Mouse (Mus musculus) naive thymus-derived CD4-positive, alpha-beta T cell, adult 2 months (primary cell): Measurements from ENCODE around the gene Gm42372.

Experiments used
- DNase-seq: peaks from one replicate; pipeline ENCODE4 v3.0.0-alpha.2; 2011; ENCODE audit warnings: low read depth

Gene Gm42372

DNA sequence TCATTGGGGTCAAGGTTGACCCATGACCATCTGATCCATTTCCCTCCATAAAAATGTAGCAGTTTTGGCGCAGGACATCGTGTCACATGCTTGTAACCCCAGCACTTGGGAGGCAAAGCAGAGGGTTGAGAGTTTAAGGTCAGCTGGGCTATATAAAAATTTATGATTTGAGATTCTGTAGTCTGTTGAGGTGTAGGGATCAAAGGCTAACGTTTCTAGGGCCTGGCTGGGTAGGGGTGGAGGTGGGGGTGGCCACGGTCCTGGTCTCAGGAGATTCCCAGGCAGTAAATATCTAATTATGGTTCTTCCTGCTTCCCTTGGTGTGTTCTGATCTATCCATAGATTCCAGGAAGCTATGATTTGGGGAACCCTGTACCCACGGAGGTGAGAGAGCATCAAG is 21.2 kb upstream of the Gm42372 start:
- DNase-seq, result no peak

DNA sequence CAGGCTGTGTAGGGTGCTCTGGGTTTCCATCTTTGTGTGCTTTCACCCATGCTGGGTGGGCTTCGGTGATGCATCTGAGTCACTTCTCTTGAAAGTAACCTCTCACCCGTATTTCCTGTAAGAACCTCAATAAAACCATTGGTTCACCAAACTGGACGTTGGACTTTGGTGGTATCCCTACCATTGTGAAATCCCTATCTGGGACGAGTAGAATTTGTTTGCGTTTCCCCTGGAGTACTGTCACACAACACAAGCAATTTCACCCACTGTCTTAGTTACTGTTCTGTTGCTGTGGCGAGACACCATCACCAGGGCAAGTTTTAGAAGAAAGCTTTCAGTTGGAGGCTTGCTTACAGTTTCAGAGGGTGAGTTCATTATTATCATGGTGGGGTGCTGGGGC is 14.5 kb upstream of the Gm42372 start:
- DNase-seq, result no peak

DNA sequence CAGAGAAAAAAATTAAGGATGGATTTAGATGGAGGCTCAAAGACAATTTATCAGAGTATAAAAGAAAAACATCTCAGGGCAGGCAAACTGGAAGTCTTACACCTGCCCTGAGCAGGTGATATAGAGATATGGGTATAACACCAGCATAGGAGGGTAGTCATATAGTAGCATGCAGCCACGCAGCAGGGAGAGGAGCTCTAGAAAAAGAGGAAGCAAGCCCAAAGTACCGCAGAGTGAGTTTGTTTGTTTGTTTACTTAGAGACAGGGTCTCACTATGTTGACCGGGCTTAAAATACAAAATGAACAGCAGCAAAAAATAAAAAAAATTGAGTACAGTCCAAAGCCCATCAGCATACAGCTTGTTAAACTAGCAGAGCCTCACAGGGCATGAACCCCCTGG is 11.7 kb upstream of the Gm42372 start:
- no peak for DNase-seq

DNA sequence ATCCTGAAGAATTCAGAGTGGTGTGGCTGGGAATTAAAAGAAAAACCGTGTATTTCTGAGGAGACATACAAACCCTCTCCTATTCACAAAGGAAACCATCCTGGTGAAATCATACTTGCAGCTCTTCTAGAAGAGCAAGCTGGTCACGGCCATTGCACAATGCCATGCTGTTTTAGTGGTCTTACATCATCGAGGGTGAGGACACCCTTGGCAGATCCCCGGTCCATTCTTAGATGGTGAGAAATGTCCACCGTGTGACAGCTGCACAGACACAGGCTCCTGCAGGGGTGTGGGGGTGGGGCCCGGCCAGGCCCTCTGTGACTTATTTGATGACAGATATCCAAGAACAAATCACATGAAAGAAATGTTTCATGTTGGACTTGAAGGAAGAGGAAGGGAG is 8.9 kb upstream of the Gm42372 start:
- DNase-seq, result no peak

DNA sequence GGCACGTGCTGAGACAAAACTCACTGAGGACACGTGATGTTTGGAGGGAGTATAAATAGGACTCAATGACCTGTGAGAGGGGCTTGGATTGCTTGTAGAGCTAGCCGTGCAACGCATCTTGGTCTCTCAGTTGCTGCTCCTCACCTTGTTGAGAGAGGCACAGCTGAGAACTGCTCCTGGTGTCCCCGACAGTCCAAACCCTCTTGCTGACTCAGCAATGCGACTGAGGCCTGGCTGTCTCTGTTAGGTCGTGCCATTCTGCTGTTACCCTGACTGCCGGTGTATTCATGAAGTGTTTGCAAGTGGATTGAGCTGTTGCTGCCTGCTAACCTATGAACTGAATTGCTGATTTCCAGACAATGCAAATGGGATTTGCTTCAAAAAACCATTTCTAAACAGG is 6.6 kb upstream of the Gm42372 start:
- DNase-seq, result no peak

DNA sequence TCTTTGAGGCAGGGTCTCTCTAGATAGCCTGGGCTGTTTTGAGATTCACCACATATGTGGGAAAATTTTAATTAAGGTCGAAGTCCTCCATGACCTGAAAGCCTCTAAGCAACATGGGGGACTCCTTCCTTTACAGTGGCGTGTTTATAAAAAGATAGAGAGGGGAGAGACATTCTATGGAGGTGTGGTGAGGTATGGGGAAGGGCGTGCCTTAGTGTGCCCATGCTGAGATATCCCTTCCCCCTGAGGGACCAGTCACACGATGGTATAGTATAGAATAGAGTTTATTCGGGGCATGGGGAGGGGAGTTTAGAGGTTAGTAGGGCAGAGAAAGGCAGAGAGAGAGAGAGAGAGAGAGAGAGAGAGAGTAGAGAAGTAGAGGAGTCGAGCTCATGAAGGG is 4.7 kb upstream of the Gm42372 start:
- no peak for DNase-seq

DNA sequence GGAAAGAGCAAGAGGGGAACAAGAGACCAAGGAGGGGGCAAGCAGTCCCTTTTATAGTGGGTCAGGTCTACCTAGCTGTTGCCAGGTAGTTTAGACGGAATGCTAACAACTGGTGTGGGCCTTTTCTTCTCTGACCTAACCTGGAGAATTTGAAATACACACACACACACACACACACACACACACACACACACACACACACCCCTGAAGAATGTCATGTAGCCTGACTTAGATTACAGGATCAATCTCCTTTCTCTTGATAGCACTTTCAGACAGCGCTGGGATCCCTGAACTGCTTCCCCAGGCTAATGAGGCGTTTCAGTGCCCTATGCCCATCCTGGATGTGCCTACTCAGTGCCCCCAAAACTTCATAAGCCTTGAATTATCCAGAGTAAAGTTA is 4.3 kb upstream of the Gm42372 start:
- no peak for DNase-seq

DNA sequence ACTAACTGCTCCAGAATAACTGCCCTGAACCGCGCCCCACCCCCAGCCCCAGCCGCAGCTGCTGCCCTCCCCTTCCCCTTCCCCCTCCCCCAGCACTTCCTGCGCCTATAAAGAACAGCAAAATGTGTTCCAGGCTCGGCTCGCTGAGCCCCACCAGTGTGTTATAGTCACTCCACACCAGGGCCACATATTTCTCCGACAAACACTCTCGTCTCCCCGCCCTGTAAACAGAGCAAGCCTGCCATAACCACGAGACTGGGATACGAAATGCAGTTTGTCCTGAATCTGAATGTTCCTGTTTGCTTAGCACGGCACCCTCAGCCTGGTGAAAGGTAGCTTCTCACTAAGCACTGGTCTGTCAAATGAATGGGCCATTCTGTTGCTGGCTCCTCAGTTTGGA is 2.5 kb upstream of the Gm42372 start:
- peak; percentile 67 for DNase-seq

DNA sequence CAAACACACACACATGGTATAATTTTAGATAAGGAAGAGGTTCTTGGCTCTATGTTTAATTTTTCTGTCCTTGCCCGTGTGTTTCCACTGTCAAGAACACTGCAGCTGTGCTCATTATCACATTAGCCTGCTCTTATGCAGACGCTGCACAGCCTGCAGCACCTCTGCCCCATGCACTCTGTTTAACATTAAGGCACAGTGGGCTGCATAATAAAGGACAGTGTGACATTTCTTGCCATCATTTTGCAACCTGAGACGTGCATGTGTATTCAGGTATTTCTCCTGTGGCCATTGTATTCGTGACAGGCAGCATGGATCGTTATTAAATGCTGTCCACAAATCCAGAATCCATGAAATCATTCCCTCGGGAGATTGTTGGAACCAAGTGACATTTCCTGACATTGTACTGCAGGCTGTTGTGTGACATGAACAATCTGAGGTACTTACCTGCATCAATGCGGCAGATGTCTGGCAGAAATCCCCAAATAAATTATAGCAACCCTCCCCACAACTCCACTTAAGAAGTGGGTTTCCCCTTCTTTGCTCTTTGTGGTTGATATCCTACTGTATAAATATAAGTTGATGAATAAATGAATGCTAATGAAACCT is 4.8 kb downstream of the Gm42372 start:
- DNase-seq, result no peak

DNA sequence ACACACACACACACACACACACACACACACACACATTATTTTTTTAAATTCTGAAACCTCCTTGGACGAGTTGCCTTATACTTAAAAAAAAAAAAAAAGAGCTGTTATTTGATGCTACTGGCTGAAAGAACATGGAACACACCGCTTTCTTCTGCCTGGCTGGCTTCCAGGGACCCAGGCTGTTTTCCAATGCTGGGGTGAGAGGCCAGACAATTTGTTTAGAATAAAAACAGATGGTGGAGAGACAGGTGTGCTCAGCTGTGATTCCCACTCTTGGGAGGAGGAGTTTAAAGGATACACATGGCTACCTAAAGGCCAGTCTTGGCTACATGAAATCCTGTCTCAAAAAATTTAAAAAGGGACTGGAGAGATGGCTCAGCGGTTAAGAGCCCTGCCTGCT is 5.5 kb downstream of the Gm42372 start:
- DNase-seq, result no peak

DNA sequence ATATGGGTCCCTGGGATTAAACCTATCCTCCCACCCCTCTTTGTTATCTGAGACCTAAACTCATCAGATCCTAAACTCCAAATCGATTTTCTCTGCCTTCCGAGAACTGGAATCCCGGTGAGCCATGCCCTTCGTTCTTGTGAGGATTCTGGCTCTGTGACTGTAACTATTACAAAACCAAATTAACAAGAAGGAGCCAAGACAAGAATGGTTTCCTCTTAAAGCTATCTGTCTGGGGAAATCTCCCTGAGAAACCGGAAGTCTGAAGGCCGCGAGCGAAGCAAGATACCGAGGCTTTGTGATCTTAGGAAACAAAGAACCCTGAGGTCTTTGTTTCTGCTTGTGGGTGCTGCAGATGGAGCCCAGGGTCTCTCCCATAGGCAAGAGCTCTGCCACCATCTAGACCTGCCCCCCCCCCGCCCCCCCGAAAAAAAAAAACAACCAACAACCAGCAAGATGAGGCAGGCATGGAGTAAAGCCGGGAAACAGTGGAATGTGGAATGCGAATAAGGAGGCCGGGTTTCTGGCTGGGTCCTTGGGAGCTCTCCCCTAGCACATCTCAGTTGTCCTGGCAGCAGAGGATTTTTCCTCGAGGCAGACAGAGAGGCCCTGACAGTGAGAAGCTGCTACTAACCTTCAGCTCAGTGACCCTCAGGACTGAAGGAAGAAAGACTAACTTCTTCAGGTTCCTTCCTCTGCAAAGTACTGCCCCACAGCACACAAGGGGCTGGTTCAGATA is 7.3 kb downstream of the Gm42372 start:
- peak; percentile 74 for DNase-seq

DNA sequence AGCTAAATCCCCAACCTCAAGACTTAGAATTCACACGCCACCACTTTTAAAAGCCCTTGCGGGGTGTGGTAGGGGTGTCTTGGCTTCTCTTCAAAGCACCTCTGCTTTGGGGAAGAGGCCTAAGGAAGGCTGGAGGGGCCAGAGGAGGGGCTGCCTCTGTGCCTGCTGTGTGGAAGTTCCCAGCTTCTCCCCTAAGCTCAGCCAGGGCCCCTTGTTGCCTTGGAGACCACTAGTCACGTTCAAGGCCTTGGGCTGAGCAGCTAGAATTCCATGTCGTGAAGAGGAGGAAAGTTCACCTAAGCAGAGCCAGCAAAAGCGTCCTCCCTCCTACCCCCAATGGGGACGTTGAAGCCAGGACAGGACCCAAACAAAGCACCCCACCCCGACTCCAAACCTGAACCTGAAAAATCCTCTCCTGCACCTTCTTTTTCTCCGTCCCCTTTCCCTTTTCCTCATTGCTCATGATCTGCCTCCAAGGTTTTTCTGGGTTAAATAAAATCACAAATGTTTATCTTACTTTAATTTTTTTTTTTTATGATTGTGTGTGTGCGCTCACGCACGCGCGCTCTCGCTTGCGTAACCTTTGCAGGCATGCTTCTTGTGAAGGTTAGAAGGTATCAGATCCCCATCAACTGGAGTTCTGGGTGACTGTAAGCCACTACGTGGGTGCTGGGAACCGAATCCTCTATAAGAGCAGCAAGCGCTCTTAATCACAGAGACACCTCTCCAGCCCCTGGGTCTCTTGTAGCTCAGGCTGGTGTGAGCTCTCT is 9.0 kb downstream of the Gm42372 start:
- DNase-seq, result no peak

DNA sequence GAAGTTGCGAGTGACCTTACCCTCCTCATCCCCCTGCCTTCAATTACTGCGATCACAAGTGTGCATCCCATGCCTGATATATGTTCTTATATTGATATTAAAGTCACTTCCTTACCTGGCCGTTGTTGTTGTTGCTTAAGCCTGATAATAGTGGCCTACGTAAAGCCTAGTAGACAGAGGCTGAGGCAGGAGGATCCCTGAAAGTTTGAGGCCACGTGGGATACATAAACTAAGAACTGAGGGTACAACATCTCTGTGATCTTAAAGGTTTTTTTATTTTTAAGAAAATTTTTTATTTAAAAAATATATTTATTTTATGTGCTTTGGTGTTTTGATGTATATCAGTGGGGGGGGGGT is 9.5 kb downstream of the Gm42372 start, which contains the start of gene Ccdc8:
Ccdc8 (plus strand) TSS at position 258 of the 357 bp plus-strand sequence.
- DNase-seq, result no peak

DNA sequence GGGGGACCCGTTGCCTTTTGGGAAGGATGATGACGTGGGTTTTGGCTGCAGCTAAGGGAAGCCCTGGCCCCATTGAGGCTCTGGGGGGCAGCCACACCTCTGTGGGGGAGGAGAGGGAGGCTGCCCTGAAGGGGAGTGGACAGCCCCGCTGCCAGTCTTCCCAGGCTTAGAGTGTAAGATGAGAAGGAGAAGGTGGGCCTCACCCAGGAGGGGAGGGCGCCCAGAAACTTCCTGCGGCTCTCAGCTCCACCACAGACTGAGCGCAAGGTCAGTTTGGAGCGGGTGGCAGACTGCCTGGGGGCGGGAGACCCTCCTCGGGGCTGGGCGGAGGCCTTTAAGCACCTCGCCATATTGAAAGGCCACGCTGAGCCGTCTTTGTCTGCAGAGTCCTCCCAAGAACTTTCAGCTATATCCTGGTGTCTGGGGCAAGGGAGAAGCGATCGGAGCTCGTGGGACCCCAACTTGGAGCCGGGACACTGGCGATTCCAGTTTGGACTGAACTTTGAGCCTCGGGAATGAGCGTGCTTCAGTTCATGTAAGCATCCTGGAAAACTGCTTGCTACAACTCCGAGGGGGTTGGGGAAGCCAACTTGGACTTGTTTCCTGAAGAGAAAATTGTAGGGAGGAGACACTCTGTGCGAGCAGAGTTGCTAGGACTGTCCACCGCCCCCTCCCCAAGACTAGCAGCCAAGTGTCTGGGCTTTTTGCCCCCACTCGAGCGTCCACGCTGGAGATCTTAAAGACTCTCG is 10.9 kb downstream of the Gm42372 start:
- DNase-seq, result no peak

DNA sequence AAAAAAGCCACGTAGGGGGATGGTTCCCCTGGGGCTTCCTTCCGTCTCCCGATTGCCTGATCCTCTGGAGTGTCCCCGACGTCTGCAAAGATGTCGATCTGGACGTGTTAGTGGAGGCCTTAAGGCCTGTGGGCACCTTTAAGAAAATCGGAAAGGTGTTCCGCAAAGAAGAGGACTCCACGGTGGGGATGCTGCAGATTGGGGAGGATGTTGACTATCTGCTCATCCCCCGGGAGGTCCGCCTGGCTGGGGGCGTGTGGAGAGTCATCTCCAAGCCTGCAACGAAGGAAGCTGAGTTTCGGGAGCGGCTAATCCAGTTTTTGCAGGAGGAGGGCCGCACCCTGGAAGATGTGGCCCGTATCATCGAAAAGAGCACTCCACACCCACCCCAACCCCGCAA is 11.5 kb downstream of the Gm42372 start:
- DNase-seq, result no peak

DNA sequence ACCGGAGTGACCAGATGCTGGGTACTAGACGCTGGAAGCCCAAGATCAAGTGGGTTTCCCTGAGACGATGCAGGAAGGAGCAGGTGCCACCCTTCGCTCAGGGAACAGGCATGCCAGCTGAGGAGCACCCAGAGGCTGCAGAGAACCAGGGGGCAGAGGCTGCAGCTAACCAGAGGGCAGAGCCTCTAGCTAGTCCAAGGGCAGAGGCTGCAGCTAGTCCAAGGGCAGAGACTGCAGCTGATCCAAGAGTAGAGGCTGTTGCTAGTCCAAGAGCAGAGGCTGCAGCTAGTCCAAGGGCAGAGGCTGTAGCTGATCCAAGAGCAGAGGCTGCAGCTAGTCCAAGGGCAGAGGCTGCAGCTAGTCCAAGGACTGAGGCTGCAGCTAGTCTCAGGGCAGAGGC is 12.5 kb downstream of the Gm42372 start:
- no peak for DNase-seq

DNA sequence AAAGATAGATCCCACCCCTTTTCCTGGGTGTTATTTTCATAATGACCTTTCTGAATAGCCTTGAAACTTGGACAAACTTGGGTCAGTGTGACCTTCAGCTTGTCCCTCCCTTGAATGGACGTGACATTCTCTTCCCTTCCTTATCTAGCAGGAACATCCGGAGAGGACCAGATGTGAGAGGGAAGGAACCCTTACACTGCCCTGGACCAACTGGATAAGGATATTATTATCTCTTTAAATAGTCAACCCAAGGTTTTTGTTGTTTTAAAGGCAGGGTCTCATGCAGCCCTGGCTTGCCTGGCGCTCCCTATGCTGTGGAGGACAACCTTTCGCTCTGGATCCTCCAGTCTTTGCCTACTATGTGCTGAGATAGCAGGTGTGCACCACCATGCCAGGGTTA is 16.3 kb downstream of the Gm42372 start:
- DNase-seq, result no peak

DNA sequence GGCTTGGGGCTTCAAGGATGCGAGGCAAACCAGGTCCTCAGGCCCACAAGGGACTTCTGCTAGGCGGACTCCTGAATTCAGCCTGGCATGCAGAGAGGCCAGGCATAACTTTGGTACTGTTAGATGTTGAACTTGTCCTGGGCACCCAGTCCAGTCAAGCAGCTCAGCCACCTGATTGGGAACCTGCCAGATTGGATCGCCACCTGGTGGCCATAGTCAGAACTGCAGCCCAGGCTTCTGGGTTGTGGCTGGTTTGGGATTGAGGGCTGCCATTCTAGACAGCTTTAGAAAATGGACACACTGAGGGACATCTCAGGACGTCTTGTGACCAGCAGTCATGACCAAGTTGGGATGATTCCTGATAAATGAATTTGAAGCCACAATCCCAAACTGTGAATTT is 16.8 kb downstream of the Gm42372 start:
- peak; percentile 88 for DNase-seq

DNA sequence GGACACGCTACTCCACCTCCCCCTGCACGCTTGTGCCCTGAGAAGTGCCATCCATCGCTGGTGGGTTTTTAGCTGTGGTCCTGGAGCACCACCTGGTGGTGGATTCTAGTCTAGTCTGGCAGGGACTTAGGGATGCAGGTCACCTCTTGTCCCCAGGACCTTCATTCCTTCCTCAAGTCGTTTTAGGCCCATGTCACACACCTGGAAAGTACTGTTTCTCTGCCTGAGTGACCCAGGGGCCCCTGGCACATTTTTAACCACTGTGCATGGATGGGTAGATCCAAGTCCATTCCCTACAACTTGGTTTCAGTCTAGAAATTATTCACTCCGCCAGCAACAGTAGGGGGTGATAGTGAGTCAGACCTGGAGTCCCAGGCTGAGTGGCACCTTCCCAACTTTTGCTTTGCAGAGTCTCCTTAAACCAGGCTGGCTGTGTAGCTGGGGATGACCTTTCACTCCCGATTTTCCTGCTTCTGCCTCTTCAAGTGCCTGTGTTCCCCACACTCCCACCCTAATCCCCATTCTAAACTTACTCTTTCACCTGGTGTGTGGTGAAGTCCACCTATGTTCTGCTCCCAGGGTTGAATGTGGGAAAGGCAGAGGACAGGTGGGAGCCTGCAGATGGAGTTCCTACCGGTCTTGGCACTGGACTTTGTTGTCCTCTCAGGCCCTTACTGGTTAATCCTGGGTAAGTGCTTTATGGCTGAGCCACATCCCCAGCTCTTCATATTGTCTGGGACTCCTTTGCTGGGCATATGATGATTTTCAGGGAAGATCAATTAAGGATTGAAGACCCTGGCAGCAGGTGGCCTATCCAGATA is 19.7 kb downstream of the Gm42372 start:
- DNase-seq, result peak; percentile 94

DNA sequence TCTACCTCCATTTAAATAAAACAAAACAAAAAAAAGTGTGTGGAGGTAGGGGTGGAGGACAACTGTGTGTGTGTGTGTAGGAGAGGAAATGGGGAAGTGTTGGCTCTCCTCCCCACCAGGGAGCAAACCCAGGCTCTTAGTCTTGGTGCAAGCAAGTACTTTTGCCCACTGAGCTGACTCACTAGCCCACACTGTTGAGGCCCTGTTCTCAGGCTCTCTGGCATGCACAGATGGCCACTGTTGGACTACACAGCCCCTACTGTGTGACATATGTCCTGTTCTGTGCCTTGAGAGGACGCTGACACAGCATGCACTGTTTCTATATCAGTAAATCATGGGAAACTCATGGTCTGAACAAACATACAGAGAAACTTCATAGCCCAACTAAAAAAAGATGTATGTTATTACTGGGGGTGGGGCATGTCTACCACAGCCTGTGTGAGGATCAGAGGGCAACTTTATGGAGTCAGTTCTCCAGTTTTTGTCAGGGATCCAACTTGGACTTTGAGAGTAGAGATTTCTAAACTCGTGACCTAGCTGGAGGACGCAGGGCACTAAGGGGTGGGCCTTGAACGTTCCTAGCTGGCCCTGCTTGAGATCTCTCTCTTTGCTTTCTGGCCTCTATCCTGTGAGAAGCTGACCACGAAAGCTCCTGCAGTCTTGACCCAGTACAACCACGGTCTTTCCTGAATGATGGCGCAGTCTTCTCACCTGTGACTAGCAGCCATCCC is 20.5 kb downstream of the Gm42372 start:
- DNase-seq, result no peak

DNA sequence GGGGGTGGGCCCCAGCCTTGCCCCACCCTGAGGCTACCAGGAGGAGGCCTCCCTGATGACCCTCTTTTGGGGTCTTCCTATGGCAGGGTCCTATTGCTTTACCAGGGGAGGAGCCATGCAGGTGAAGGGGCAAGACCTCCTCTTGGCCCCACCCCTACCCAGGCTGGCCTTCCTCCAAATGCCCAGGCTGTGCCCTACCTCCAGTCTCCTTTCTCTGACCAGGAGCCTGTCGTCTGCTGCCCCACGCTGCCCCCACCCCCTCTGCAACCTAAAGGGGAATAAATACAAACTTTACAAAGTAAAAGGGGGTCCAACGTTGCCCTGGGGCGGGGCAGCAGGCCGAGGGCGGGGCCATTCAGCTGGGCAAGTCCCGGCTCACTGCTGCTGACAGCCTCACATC is 21.8 kb downstream of the Gm42372 start:
- DNase-seq, result no peak
